Mouse (Mus musculus): ENCODE measurements around the gene Gm12888. TPM values are rescaled to one million over a fixed set of nuclear protein-coding genes. Genes with fewer than 3 reads are reported as not detected.
"Not testable (repeated sequence)": the region's sequence is repeated elsewhere in the genome, so short reads cannot be mapped to it uniquely, and the experiment has no call there.

Gene Gm12888
- not detected in 2 replicates for polyA plus RNA-seq (2012; rRNA removed)

- DNase-seq; H3K4me3 ChIP-seq (ENCODE audit: insufficient read depth, low read depth, low read length); H3K27ac ChIP-seq (ENCODE audit: insufficient read depth, low read depth, low read length); H3K36me3 ChIP-seq (ENCODE audit: control insufficient read depth, insufficient read depth, low read length); H3K4me1 ChIP-seq (ENCODE audit: control insufficient read depth, insufficient read depth, low read length); H3K27me3 ChIP-seq (replicated peaks; ENCODE audit: control insufficient read depth, insufficient read depth, low read length): not testable (repeated sequence)
- 70% methylated on average over 5 of the region's 5 CpGs for WGBS
Observed at GRCm38 (mm10) chr4:121324817-121325216, at the start of gene Gm12888. Gene Gm12888, minus strand, starts transcription at chr4:121324917.

Other genes starting within 250 kb of the Gm12888 start
- gene Zmpste24, start 226.7 kb downstream of the Gm12888 start, polyA plus RNA-seq (2012; rRNA removed), result 43.5 and 45.7 TPM in 2 replicates
- gene Tmco2, start 215.7 kb downstream of the Gm12888 start, polyA plus RNA-seq (2012; rRNA removed), result 0.14 TPM in 1 of 2 replicates, not detected in the other
- gene Rlf, start 109.8 kb downstream of the Gm12888 start, polyA plus RNA-seq (2012; rRNA removed), result 2.3 and 2.7 TPM in 2 replicates
- not detected in 2 replicates for gene Gm12886, start 98.2 kb upstream of the Gm12888 start, polyA plus RNA-seq (2012; rRNA removed)

Data from kidney, adult 2 months (tissue).